Mouse (Mus musculus): Measurements from ENCODE around the gene Gpr85.

The Gpr85 gene

GRCm38 (mm10) chr6:13816661-13817060 is 23.1 kb downstream of the Gpr85 start:
- DNase-seq (ENCODE audit: low spot score): no peak

GRCm38 (mm10) chr6:13812157-13812556 is 27.6 kb downstream of the Gpr85 start:
- DNase-seq (ENCODE audit: low spot score): no peak

GRCm38 (mm10) chr6:13800071-13800470 is 39.7 kb downstream of the Gpr85 start:
- DNase-seq (ENCODE audit: low spot score): no peak

- DNase-seq (ENCODE audit: low spot score): no peak
Observed at GRCm38 (mm10) chr6:13797389-13797788, 42.4 kb downstream of the Gpr85 start.
